Mouse (Mus musculus): ENCODE data around the gene Soat1.

- TF ChIP-seq POLR2A (IDR thresholded peaks at IDR 0.05; ENCODE audit: borderline replicate concordance, extremely low read depth, low read depth, low read length) = no peak
- TF ChIP-seq CTCF (IDR thresholded peaks at IDR 0.05; ENCODE audit: insufficient read depth, low read length) = no peak
Observed at GRCm38 (mm10) chr1:156403251-156403650, 70.9 kb downstream of the Soat1 start.
